ENCODE assay signal across 18 mouse cellular contexts in the genomic region with DNA sequence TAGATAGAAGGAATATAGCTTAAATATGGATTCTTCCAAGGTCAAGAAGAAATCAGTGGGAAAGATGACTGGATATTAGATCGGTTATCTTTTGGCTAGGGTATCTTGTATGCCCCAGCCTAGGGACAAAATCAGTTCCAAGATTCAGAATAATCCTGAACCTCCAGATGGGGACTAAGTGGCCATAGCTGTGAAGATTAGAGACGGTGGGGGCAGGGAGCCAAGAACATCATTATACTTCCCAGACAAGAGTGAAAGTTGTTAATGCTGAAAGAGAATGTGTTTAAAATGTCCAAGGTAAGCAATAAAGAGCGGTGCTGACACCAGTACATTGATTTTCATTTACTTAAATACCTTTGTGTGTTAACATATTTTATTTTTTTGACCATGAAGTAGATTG.
"Had no signal": no experiment of that assay in that cellular context is flagged by ENCODE, and none has a peak within 500 bp of the region (broad histone marks: within the 10 kb centered on the region; RNA-seq: fewer than 3 reads in every experiment).

No protein-coding gene starts in this region.

- H3K9me3 ChIP-seq: midbrain, embryonic 10.5 days; midbrain, embryonic 12.5 days; midbrain, embryonic 15.5 days; neural tube, embryonic 13.5 days; neural tube, embryonic 15.5 days had no signal

- H3K27me3 ChIP-seq: midbrain, embryonic 12.5 days; midbrain, embryonic 15.5 days; neural tube, embryonic 13.5 days; neural tube, embryonic 15.5 days had no signal

- H3K36me3 ChIP-seq: midbrain, embryonic 10.5 days; midbrain, embryonic 12.5 days; midbrain, embryonic 15.5 days; neural tube, embryonic 13.5 days; neural tube, embryonic 15.5 days had no signal

- H3K4me3 ChIP-seq: midbrain, embryonic 10.5 days; midbrain, embryonic 12.5 days; midbrain, embryonic 15.5 days; myocyte; neural tube, embryonic 13.5 days; neural tube, embryonic 15.5 days had no signal

- DNase-seq: lung, adult 18-20 months; lung, embryonic 14.5 days; lung, postnatal 10 days; lung, postnatal 4 days; retina, postnatal 1 day; right cerebral cortex, adult 18-20 months; right cerebral cortex, postnatal 25 days; right cerebral cortex, postnatal 4 days; spleen, adult 18-20 months; thymus, adult 18-20 months; thymus, postnatal 14 days; thymus, postnatal 36 days had no signal

- ATAC-seq: midbrain, embryonic 15.5 days had no signal

- H3K4me2 ChIP-seq: lung, embryonic 14.5 days; midbrain, embryonic 12.5 days; midbrain, embryonic 15.5 days; neural tube, embryonic 13.5 days; neural tube, embryonic 15.5 days had no signal

- H3K27ac ChIP-seq: midbrain, embryonic 10.5 days; midbrain, embryonic 12.5 days; midbrain, embryonic 15.5 days; neural tube, embryonic 13.5 days; neural tube, embryonic 15.5 days had no signal

- H3K4me1 ChIP-seq: midbrain, embryonic 10.5 days had no signal

- H3K9ac ChIP-seq: lung, embryonic 14.5 days; midbrain, embryonic 12.5 days; midbrain, embryonic 15.5 days; neural tube, embryonic 13.5 days; neural tube, embryonic 15.5 days had no signal
